Mouse (Mus musculus) CH12.LX (cell line): ENCODE measurements around the gene Jagn1. TPM values are rescaled to one million over a fixed set of nuclear protein-coding genes. Genes with fewer than 3 reads are reported as not detected.
A peak's percentile ranks its signal among the peaks of the same experiment; 100 is the strongest.

ENCODE experiments used
- DNase-seq: peaks from one replicate; pipeline ENCODE4 v3.0.0-alpha.2; 2013; ENCODE audit errors: extremely low read depth
- H3K27ac ChIP-seq: 2 replicates; pipeline ENCODE4 v1.5.1; 2012; ENCODE audit warnings: low read depth, mild to moderate bottlenecking, control low read depth, moderate library complexity; ENCODE audit not compliant: insufficient read depth
- H3K27me3 ChIP-seq: replicated peaks from 2 replicates; pipeline ENCODE3; 2012; ENCODE audit warnings: inconsistent platforms
- H3K36me3 ChIP-seq, 2 experiments: replicated peaks in 1 of 2; 2 replicates each; pipeline versions ENCODE3 to v1.6.1; 2012; ENCODE audit warnings: inconsistent platforms in 1 of 2, low read length in 1 of 2, mild to moderate bottlenecking in 1 of 2, mixed read lengths in 1 of 2, moderate library complexity in 1 of 2; ENCODE audit not compliant: control insufficient read depth in 1 of 2, insufficient read depth in 1 of 2
- H3K4me1 ChIP-seq, 2 experiments: 2 replicates each; pipeline ENCODE4 v1.6.1; 2012; ENCODE audit warnings: inconsistent platforms in 1 of 2, moderate library complexity in 1 of 2; ENCODE audit not compliant: insufficient read depth in 2 of 2, control insufficient read depth in 1 of 2
- H3K4me2 ChIP-seq: 2 replicates; pipeline ENCODE4 v1.6.1; 2012; ENCODE audit warnings: low read depth, mild to moderate bottlenecking, control low read depth; ENCODE audit not compliant: poor library complexity, insufficient read depth, severe bottlenecking
- H3K4me3 ChIP-seq, 3 experiments: fragments of 150-350 bp in 1 of 3; sonication (generic) in 1 of 3; replicated peaks in 1 of 3; 2 replicates each; pipeline versions ENCODE3 to v1.5.1; 2011 to 2012; ENCODE audit warnings: low read depth in 2 of 3, low read length in 2 of 3, mild to moderate bottlenecking in 2 of 3, moderate library complexity in 2 of 3, control low read depth in 1 of 3, improper control_type of control experiment in 1 of 3, inconsistent platforms in 1 of 3, mixed read lengths in 1 of 3; ENCODE audit not compliant: poor library complexity in 1 of 3
- H3K79me2 ChIP-seq: replicated peaks from 2 replicates; pipeline ENCODE4 v1.6.1; 2012; ENCODE audit warnings: mild to moderate bottlenecking, moderate library complexity; ENCODE audit not compliant: control insufficient read depth, poor library complexity, insufficient read depth, severe bottlenecking; ENCODE audit errors: extremely low read depth
- H3K9ac ChIP-seq: 2 replicates; pipeline ENCODE4 v1.6.1; 2012; ENCODE audit warnings: low read depth, mild to moderate bottlenecking, control low read depth, moderate library complexity; ENCODE audit not compliant: insufficient read depth
- H3K9me3 ChIP-seq: replicated peaks from 2 replicates; pipeline ENCODE3; 2012; ENCODE audit warnings: low read length, inconsistent platforms, mixed read lengths
- CTCF ChIP-seq, 2 experiments: IDR thresholded peaks in 1 of 2; conservative IDR thresholded peaks in 1 of 2; 2 replicates each; pipeline ENCODE4 v1.5.1; 2011 to 2012; ENCODE audit warnings: low read depth in 2 of 2, low read length in 2 of 2, improper control_type of control experiment in 1 of 2, inconsistent platforms in 1 of 2, mild to moderate bottlenecking in 1 of 2, moderate library complexity in 1 of 2
- ELF1 ChIP-seq: IDR thresholded peaks from 2 replicates; pipeline ENCODE4 v1.6.1; 2014; ENCODE audit warnings: low read depth, mild to moderate bottlenecking, inconsistent platforms, low read length, improper control_type of control experiment
- EP300 ChIP-seq: IDR thresholded peaks from 2 replicates; pipeline ENCODE4 v1.6.1; 2011; ENCODE audit warnings: low read length, improper control_type of control experiment
- IRF4 ChIP-seq: IDR thresholded peaks from 2 replicates; pipeline ENCODE4 v1.6.1; 2014; ENCODE audit warnings: low read depth, mild to moderate bottlenecking, inconsistent platforms, low read length, improper control_type of control experiment
- MAFK ChIP-seq: IDR thresholded peaks from 2 replicates; pipeline ENCODE4 v1.6.1; 2011; ENCODE audit warnings: low read length, improper control_type of control experiment; ENCODE audit not compliant: insufficient replicate concordance
- MAZ ChIP-seq: IDR thresholded peaks from 2 replicates; pipeline ENCODE4 v1.6.1; 2012; ENCODE audit warnings: low read depth, mild to moderate bottlenecking, inconsistent platforms, low read length, improper control_type of control experiment, moderate library complexity
- POLR2A ChIP-seq: IDR thresholded peaks from 2 replicates; pipeline ENCODE4 v1.6.1; 2011; ENCODE audit warnings: low read depth, mild to moderate bottlenecking, improper control_type of control experiment, low read length
- POLR2AphosphoS2 ChIP-seq: IDR thresholded peaks from 2 replicates; pipeline ENCODE4 v1.6.1; 2011; ENCODE audit warnings: low read depth, low read length, improper control_type of control experiment
- RAD21 ChIP-seq: IDR thresholded peaks from 2 replicates; pipeline ENCODE4 v1.6.1; 2011; ENCODE audit warnings: low read depth, mild to moderate bottlenecking, low read length, improper control_type of control experiment, moderate library complexity
- RCOR1 ChIP-seq: conservative IDR thresholded peaks from 2 replicates; pipeline ENCODE4 v1.6.1; 2012; ENCODE audit warnings: low read depth, mild to moderate bottlenecking, inconsistent platforms, low read length, improper control_type of control experiment
- USF1 ChIP-seq: IDR thresholded peaks from 2 replicates; pipeline ENCODE4 v1.6.1; 2014; ENCODE audit warnings: low read depth, mild to moderate bottlenecking, inconsistent platforms, low read length, improper control_type of control experiment
- ZC3H11A ChIP-seq: IDR thresholded peaks from 2 replicates; pipeline ENCODE4 v1.6.1; 2012; ENCODE audit warnings: low read depth, mild to moderate bottlenecking, inconsistent platforms, low read length, improper control_type of control experiment
- ZKSCAN1 ChIP-seq: IDR thresholded peaks from 2 replicates; pipeline ENCODE4 v1.6.1; 2012; ENCODE audit warnings: low read depth, inconsistent platforms, low read length, improper control_type of control experiment, borderline replicate concordance
- ZNF384 ChIP-seq: IDR thresholded peaks from 2 replicates; pipeline ENCODE4 v1.6.1; 2012; ENCODE audit warnings: low read depth, low read length, improper control_type of control experiment, inconsistent platforms
- dilution Hi-C: fragments of 300-500 bp; cut with MboI; formaldehyde crosslinking; loops from 2 replicates; pipeline ENCODE4 v1.14.3; 2020; ENCODE audit warnings: low sequenced_read_pairs; ENCODE audit not compliant: extremely low pct_unique_long_range_greater_than_20kb, extremely low pct_ligation_motif_present
- in situ Hi-C: fragments of 300-500 bp; cut with MboI; formaldehyde crosslinking; loops from 3 replicates; pipeline ENCODE4 v1.14.3; 2019; ENCODE audit warnings: low sequenced_read_pairs, low pct_ligation_motif_present, low pct_unique_long_range_greater_than_20kb, mixed read lengths
- polyA plus RNA-seq: library from polyadenylated mRNA; unstranded; fragments of >175 nt; gene quantifications from 2 replicates; pipeline ENCODE4 v1.2.1, GENCODE M21; 2012; ENCODE audit warnings: low read depth; ENCODE audit not compliant: insufficient read length
- total RNA-seq, 2 experiments: library from RNA; depleted of rRNA; stranded (reverse); fragments of 300-350 nt in 1 of 2; fragments of >200 nt in 1 of 2; gene quantifications; 2 replicates each; pipeline ENCODE4 v1.2.3; 2012 to 2014

Jagn1 gene
- total and polyA plus RNA-seq, 3 experiments, result 69.2 to 106 (median 88.3) TPM

- dilution Hi-C loops (no loop called here), in situ Hi-C loops (no loop called here)
- Histone ChIP-seq H3K79me2 (no peaks in the 10 kb centered on the region), H3K4me1 (peaks cover 14 to 40% of the 10 kb centered on the region in 2 experiments), H3K27me3 (no peaks in the 10 kb centered on the region), H3K36me3 (no peaks in the 10 kb centered on the region), H3K9me3 (no peaks in the 10 kb centered on the region), H3K4me2 (no peak overlapping the region), H3K27ac (no peak overlapping the region), H3K9ac (no peak overlapping the region), H3K4me3 (no peak overlapping the region)
- no peak for DNase-seq
- TF ChIP-seq USF1, result no peak
- TF ChIP-seq MAZ, result no peak
- no peak for TF ChIP-seq MAFK
- TF ChIP-seq, all 38 proteins: peak for 0
Observed at GRCm38 (mm10) chr6:113437135-113437534, 5.2 kb upstream of the Jagn1 start.

GRCm38 (mm10) chr6:113438721-113439430, 3.5 kb upstream of the Jagn1 start:
- Histone ChIP-seq H3K4me1 (peaks cover 6 to 38% of the 10 kb centered on the region in 2 experiments), H3K79me2 (peaks cover 13% of the 10 kb centered on the region), H3K36me3 (no peaks in the 10 kb centered on the region), H3K27me3 (no peaks in the 10 kb centered on the region), H3K9ac (no peak overlapping the region), H3K9me3 (no peaks in the 10 kb centered on the region), H3K4me2 (no peak overlapping the region), H3K4me3 (no peak overlapping the region), H3K27ac (no peak overlapping the region)
- peak; percentile 57 for DNase-seq
- TF ChIP-seq EP300 (no peak), ZNF384 (no peak; the same call in 1 of the 2 replicates), ELF1 (peak; percentile 75)
- in situ Hi-C loops, result no loop called here
- dilution Hi-C loops, result no loop called here

DNA sequence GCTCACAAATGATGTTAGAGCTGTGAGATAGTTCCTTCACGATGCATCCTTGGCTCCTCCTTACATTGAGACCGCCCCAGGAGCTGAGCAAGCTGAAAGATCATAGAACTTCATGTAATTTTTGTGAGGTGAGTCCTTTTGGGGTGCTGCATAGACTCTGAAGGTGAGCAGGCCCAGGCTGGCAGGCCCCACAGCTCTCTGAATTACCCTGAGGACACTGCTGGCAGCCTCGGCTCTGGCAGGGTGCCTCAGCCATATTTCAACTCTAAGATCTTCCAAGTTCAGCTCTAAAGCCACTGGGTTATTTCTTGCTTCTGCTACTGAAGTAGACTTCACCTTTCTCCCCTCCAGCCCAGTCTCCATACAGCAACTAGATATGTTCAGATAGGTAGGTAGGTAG, 1.7 kb upstream of the Jagn1 start:
- Histone ChIP-seq H3K79me2 (peaks cover 13% of the 10 kb centered on the region), H3K27me3 (no peaks in the 10 kb centered on the region), H3K36me3 (peaks cover 3 to 10% of the 10 kb centered on the region in 2 experiments), H3K9me3 (no peaks in the 10 kb centered on the region), H3K9ac (no peak overlapping the region)
- TF ChIP-seq ZNF384, result no peak
- TF ChIP-seq CTCF (conservative IDR thresholded peaks at IDR 0.05 in 1 of 2, IDR thresholded peaks at IDR 0.05 in 1 of 2; ENCODE audit: low read depth in 2 of 2, low read length in 2 of 2), result no peak
- TF ChIP-seq RCOR1, result no peak
- TF ChIP-seq POLR2A, result no peak
- TF ChIP-seq EP300, result no peak
- TF ChIP-seq RAD21, result no peak
- no peak for TF ChIP-seq ZKSCAN1
- TF ChIP-seq IRF4, result no peak
- TF ChIP-seq ZC3H11A, result no peak
- no peak for TF ChIP-seq POLR2AphosphoS2
- TF ChIP-seq, all 38 proteins: peak for 0
- no peak for DNase-seq
- dilution Hi-C loops, result no loop called here
- in situ Hi-C loops, result no loop called here
- peaks cover 4 to 37% of the 10 kb centered on the region in 2 experiments for H3K4me1 ChIP-seq
- H3K4me2 ChIP-seq, result no peak overlapping the region
- no peak overlapping the region for H3K4me3 ChIP-seq
- no peak overlapping the region for H3K27ac ChIP-seq
